Mouse (Mus musculus): ENCODE measurements around the gene Cenpf.
A peak's percentile ranks its signal among the peaks of the same experiment; 100 is the strongest.

DNA sequence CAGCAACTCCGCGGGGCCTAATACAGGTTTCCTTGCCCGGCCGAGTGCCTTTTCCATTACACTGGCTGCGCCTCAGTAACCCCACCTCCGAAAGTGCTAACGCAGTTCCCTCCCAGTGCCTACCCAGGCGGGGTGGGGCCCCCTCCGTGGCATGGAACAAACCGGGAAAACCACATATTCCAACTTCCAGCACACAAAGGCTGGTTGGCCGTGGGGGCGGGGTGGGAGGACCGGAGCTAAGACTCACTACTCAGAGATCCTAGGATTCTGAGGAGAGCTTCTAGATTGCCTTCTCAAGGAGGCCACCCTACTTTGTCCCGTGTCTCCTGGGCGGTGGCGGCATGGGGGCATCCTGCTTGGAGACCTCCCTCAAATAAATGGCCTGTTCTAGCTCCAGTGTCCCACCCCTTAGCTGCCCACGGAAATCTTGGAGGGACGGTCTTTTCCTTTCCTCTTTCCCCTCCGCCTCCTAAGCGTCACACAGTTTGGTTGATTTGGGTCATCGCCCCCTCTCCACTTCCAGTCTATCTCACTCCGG is 39.5 kb upstream of the Cenpf start:
- TF ChIP-seq CTCF (IDR thresholded peaks at IDR 0.05; ENCODE audit: control insufficient read depth, insufficient read depth, insufficient read length) (no peak), CEBPB (IDR thresholded peaks at IDR 0.05; ENCODE audit: low read depth) (no peak), MAX (IDR thresholded peaks at IDR 0.05) (peak; percentile 18), MYOG (IDR thresholded peaks at IDR 0.05; ENCODE audit: control insufficient read depth, extremely low read depth, insufficient read length) (no peak), MYOD1 (IDR thresholded peaks at IDR 0.05; ENCODE audit: control insufficient read depth, insufficient read length, low read depth) (no peak)

All from C2C12 (cell line).